Mouse (Mus musculus) lung, postnatal 14 days (tissue): ENCODE results near the gene Ppp4c.
"Not testable (repeated sequence)": the region's sequence is repeated elsewhere in the genome, so short reads cannot be mapped to it uniquely, and the experiment has no call there.

Experiments
- DNase-seq: peaks from one replicate; pipeline ENCODE4 v3.0.0; 2021

Ppp4c gene

GRCm38 (mm10) chr7:126779983-126780970 lies 12.0 kb downstream of the Ppp4c start:
- DNase-seq: peak; percentile 89

GRCm38 (mm10) chr7:126779101-126779500 lies 13.2 kb downstream of the Ppp4c start:
- not testable (repeated sequence) for DNase-seq

GRCm38 (mm10) chr7:126778147-126778546 lies 14.1 kb downstream of the Ppp4c start:
- DNase-seq: no peak

GRCm38 (mm10) chr7:126777476-126777875 lies 14.8 kb downstream of the Ppp4c start:
- DNase-seq: no peak

- DNase-seq: peak; percentile 96
Measured at GRCm38 (mm10) chr7:126776598-126777057, 15.7 kb downstream of the Ppp4c start, which contains the start of gene Ypel3. Gene Ypel3 (plus strand): TSS chr7:126776955.

GRCm38 (mm10) chr7:126775978-126776234 lies 16.4 kb downstream of the Ppp4c start:
- no peak for DNase-seq

GRCm38 (mm10) chr7:126775185-126775977 lies 16.9 kb downstream of the Ppp4c start:
- DNase-seq: no peak

- no peak for DNase-seq
Measured at GRCm38 (mm10) chr7:126774463-126774862, 17.8 kb downstream of the Ppp4c start.

GRCm38 (mm10) chr7:126773351-126773750 lies 18.9 kb downstream of the Ppp4c start:
- no peak for DNase-seq

- no peak for DNase-seq
Measured at GRCm38 (mm10) chr7:126770784-126771183, 21.5 kb downstream of the Ppp4c start.

- no peak for DNase-seq
Measured at GRCm38 (mm10) chr7:126767001-126767400, 25.3 kb downstream of the Ppp4c start.

- DNase-seq: no peak
Measured at GRCm38 (mm10) chr7:126766201-126766600, 26.1 kb downstream of the Ppp4c start, which contains the start of gene Gdpd3. Gene Gdpd3 (plus strand): TSS chr7:126766334.

GRCm38 (mm10) chr7:126765540-126765939 lies 26.8 kb downstream of the Ppp4c start:
- no peak for DNase-seq

- no peak for DNase-seq
Measured at GRCm38 (mm10) chr7:126762471-126763008, 29.8 kb downstream of the Ppp4c start.

- DNase-seq: no peak
Measured at GRCm38 (mm10) chr7:126761529-126762067, 30.7 kb downstream of the Ppp4c start.

GRCm38 (mm10) chr7:126760956-126761355 lies 31.3 kb downstream of the Ppp4c start:
- DNase-seq: no peak

GRCm38 (mm10) chr7:126760391-126760802 lies 31.9 kb downstream of the Ppp4c start:
- peak; percentile 90 for DNase-seq

- no peak for DNase-seq
Measured at GRCm38 (mm10) chr7:126759672-126760390, 32.5 kb downstream of the Ppp4c start.

- DNase-seq: peak; percentile 91
Measured at GRCm38 (mm10) chr7:126759050-126759671, 33.1 kb downstream of the Ppp4c start, which contains the start of gene Mapk3. Gene Mapk3 (plus strand): TSS chr7:126759601.

GRCm38 (mm10) chr7:126758539-126758938 lies 33.8 kb downstream of the Ppp4c start:
- no peak for DNase-seq

- DNase-seq: peak; percentile 86
Measured at GRCm38 (mm10) chr7:126754866-126755265, 37.4 kb downstream of the Ppp4c start.
